Mouse (Mus musculus) C2C12 (cell line): ENCODE measurements around the gene Ptges.
"Not testable (repeated sequence)": the region's sequence is repeated elsewhere in the genome, so short reads cannot be mapped to it uniquely, and the experiment has no call there.

Source experiments
- CTCF ChIP-seq: IDR thresholded peaks from one replicate; pipeline ENCODE4 v1.5.1; 2011; ENCODE audit not compliant: control insufficient read depth, insufficient read depth, insufficient read length
- MAX ChIP-seq: IDR thresholded peaks from one replicate; pipeline ENCODE4 v1.6.1; 2011; ENCODE audit warnings: mild to moderate bottlenecking, control low read depth
- USF1 ChIP-seq: IDR thresholded peaks from one replicate; pipeline ENCODE4 v1.6.1; 2011; ENCODE audit warnings: low read depth, mild to moderate bottlenecking, control low read depth, moderate library complexity

DNA sequence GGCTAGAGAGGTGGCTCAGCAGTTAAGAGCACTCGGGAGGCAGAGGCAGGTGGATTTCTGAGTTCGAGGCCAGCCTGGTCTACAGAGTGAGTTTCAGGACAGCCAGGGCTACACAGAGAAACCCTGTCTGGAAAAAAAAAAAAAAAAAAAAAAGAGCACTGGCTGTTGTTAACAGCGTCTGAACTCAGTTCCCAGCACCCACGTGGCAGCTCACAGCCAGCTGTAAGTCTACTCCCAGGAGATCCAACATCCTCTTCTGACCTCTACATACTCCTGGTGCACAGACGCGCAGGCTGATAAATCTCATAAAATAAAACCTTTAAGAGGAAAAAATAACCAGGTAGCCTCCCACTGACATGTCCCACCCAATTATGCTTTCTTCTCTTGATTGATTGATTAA lies 13.7 kb downstream of the Ptges start:
- not testable (repeated sequence) for TF ChIP-seq USF1, CTCF, MAX
